Mouse (Mus musculus): ENCODE measurements around the gene Dpp7. TPM values are rescaled to one million over a fixed set of nuclear protein-coding genes. Genes with fewer than 3 reads are reported as not detected.

Gene Dpp7
- total RNA-seq (2014; rRNA removed) (19.0 and 30.0 TPM in 2 replicates), polyA plus RNA-seq (2015; fragmentation: Nextera tagmentation; extraction: Ambion mirVana) (24.7 and 27.8 TPM in 2 replicates)

DNA sequence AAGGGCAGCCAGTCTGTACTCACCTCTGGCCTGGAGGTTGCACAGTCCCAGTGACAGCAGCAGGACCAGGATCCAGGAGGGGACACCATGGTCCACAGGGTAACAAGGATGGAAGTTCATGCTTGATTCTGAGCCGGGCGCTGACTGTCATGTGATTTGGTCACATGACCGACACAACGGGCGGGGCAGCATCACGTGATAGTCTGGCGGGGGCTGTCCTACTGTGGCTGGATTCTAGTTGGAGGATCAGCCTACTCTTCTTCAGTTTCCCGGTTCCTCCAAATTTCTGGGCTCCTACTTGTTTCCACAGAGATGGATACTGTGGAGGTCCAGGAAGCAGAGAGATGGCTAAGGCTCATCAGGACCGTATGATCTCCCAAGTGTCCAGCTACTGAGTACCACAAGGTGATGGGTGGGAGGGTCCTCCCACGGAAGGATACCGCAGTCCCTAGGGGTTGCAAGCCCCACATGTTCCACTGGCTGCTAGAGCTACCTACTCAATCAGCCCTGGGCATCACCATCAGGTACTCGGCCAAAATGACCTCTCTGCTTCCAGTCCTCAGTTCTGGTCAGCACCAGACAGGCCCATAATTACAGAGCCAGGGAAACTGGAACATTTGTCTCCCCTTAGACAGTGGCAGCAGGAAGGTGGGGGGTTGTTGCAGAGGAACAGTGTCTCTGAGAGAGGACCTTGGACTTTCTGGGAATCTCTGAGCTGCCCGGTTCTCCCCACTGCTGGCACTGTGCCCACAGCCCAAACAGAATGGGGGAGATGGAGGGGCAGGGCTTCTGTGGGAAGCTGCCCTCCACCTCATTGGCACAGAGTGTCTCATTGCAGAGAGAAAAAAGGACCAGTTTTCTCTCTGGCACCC lies at the start of gene Dpp7:
Gene Dpp7 (minus strand): TSS at position 152 of the 872 bp plus-strand sequence.
- Histone ChIP-seq H3K4me3 (ENCODE audit: low read length) (peak within 1 kb of the TSS; percentile 49), H3K27ac (peak within 1 kb of the TSS; percentile 51; the same call in 1 of the 2 replicates), H3K9ac (replicated peaks; ENCODE audit: low read length) (peak within 1 kb of the TSS; percentile 53), H3K4me1 (ENCODE audit: insufficient read depth, low read length) (peaks cover 18% of the 10 kb centered on the region), H3K36me3 (ENCODE audit: insufficient read depth, low read length) (peaks cover 22% of the 10 kb centered on the region), H3K9me3 (ENCODE audit: low read length) (no peaks in the 10 kb centered on the region), H3K27me3 (ENCODE audit: insufficient read depth, low read length) (no peaks in the 10 kb centered on the region), H3K4me2 (ENCODE audit: low read depth, low read length) (peak within 1 kb of the TSS; percentile 92)
- no peak for TF ChIP-seq CTCF (IDR thresholded peaks at IDR 0.05; ENCODE audit: low read depth)
- peak; percentile 93 for DNase-seq (ENCODE audit: low spot score)
- ATAC-seq: peak; percentile 88
- WGBS: 2% methylated on average over 13 of the region's 13 CpGs

DNA sequence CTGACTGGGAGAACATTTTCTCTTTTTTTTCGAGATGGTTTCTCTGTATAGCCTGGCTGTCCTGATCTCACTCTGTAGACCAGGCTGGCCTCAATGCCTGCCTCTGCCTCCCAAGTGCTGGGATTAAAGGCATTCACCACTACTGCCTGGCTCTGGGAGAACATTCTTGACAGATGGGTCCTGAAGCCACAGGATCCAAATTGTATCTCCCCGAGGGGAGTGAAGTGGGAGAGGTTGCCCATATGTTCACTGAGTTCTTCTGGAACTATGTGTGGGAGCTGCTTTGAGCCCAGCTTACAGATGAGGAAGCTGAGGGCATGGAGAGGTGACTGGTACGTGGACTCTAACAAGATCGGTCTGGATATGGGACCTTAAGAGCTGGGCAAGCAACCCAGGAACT lies 47.8 kb upstream of the Dpp7 start:
- 76% methylated on average over 4 of the region's 4 CpGs for WGBS
- no peak for ATAC-seq
- no peak for TF ChIP-seq CTCF (IDR thresholded peaks at IDR 0.05; ENCODE audit: low read depth)
- no peak for DNase-seq (ENCODE audit: low spot score)
- peak overlapping the region; percentile 99 for H3K9ac ChIP-seq (replicated peaks; ENCODE audit: low read length)
- H3K4me1 ChIP-seq (ENCODE audit: insufficient read depth, low read length): peaks cover 23% of the 10 kb centered on the region; the same call in 1 of the 2 replicates
- peak overlapping the region; percentile 62 for H3K4me2 ChIP-seq (ENCODE audit: low read depth, low read length)
- peaks cover 25% of the 10 kb centered on the region for H3K36me3 ChIP-seq (ENCODE audit: insufficient read depth, low read length)
- H3K27ac ChIP-seq: peak overlapping the region; percentile 91
- H3K4me3 ChIP-seq (ENCODE audit: low read length): peak overlapping the region; percentile 96
- no peaks in the 10 kb centered on the region for H3K9me3 ChIP-seq (ENCODE audit: low read length)
- H3K27me3 ChIP-seq (ENCODE audit: insufficient read depth, low read length): peaks cover 11% of the 10 kb centered on the region; the same call in 1 of the 2 replicates

DNA sequence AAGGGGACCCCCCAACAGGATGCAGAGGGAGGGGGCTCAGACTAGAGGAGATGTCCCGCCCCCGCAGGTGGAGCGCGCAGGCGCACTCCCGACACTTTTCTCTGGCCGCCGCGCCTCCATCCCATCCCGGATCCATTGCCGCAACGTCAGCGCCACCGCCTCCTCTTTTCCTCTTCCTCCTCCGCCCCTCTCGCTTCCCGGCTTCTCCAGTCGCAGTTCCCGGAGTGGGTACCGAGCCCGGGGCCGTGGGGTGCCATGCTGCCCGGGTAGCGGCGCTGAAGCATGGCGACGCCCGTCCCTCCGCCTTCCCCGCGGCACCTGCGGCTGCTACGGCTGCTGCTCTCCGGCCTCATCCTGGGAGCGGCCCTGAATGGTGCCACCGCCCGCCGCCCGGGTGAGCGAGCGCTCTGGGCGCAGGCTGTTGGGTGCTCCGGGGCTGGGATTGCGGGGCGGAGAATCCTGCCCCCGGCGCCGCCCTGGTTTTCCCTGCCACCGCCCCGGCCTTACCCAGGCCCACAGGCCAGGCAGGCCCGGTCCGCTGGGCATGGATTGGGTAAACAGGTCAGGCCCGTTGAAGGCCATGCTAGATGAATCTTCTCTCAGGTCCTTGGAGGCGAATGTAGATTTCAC lies 46.9 kb upstream of the Dpp7 start:
- no peak for TF ChIP-seq CTCF (IDR thresholded peaks at IDR 0.05; ENCODE audit: low read depth)
- DNase-seq (ENCODE audit: low spot score): peak; percentile 92
- WGBS: 0% methylated on average over 38 of the region's 54 CpGs

DNA sequence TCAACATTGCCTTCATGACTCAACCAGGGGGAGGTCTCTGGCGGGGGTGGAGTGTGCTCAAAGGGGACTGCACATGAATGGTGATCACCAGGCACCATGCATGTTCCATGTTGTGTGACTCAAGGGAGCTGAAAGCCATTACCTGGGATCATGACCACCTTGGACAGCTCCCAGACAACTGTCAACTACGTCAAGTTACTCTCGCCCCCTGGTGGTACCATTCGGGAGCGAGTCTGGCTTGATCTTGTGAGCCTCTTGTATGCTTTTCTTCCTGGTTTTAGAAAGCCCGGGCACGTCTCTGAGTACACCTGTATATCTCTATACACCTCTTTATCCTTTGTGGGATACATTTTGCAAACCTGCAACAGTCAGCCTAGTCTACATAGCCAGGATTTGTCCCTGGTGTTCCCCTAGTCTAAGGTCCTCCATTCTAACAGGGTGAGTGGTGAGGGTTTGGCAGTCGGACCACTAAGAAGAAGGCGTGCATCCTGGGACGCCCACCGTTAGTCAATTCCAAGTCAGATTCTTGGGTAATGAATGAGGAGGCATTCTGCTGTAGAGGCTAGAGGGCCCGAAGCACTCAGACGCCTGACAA lies 46.3 kb upstream of the Dpp7 start:
- peak; percentile 61 for ATAC-seq
- peak; percentile 93 for DNase-seq (ENCODE audit: low spot score)
- no peaks in the 10 kb centered on the region for H3K9me3 ChIP-seq (ENCODE audit: low read length)

More for the DNA sequence above, 46.9 kb upstream of the Dpp7 start:
- H3K9me3 ChIP-seq (ENCODE audit: low read length): no peaks in the 10 kb centered on the region
- peak; percentile 79 for ATAC-seq
- H3K4me1 ChIP-seq (ENCODE audit: insufficient read depth, low read length): peaks cover 23% of the 10 kb centered on the region; the same call in 1 of the 2 replicates
- peak overlapping the region; percentile 62 for H3K4me2 ChIP-seq (ENCODE audit: low read depth, low read length)
- peak overlapping the region; percentile 96 for H3K4me3 ChIP-seq (ENCODE audit: low read length)
- H3K27ac ChIP-seq: peak overlapping the region; percentile 91
- H3K9ac ChIP-seq (replicated peaks; ENCODE audit: low read length): peak overlapping the region; percentile 99
- peaks cover 16% of the 10 kb centered on the region; the same call in 1 of the 2 replicates for H3K36me3 ChIP-seq (ENCODE audit: insufficient read depth, low read length)
- peaks cover 12% of the 10 kb centered on the region; the same call in 1 of the 2 replicates for H3K27me3 ChIP-seq (ENCODE audit: insufficient read depth, low read length)

DNA sequence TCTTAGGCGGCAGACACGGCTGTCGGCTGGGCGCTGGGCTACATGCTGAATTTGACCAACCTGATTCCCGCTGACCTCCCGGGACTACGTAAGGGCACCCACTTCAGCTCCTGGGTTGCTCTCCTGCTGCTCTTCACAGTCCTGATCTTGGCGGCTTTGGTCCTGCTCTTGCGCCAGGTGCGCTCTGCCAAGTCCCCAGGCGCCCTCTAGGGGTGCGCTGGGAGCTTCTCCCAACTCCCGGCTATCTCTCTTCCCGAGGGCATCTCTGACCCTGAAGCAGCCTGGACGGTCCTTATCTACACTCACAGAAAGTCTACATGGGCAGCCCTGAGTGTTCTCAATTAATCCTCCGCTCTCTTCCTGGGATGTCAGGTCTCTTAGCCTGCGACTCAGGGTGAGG lies 44.6 kb upstream of the Dpp7 start:
- Histone ChIP-seq H3K36me3 (ENCODE audit: insufficient read depth, low read length) (0 out of 2 replicates have a peak, but pooled peaks cover 1% of the 10 kb centered on the region), H3K27me3 (ENCODE audit: insufficient read depth, low read length) (peaks cover 23% of the 10 kb centered on the region), H3K27ac (no peak overlapping the region), H3K4me3 (ENCODE audit: low read length) (peak overlapping the region; percentile 23), H3K9me3 (ENCODE audit: low read length) (no peaks in the 10 kb centered on the region), H3K4me1 (ENCODE audit: insufficient read depth, low read length) (peaks cover 33% of the 10 kb centered on the region), H3K4me2 (ENCODE audit: low read depth, low read length) (peak overlapping the region; percentile 58), H3K9ac (replicated peaks; ENCODE audit: low read length) (peak overlapping the region; percentile 31; the same call in 1 of the 2 replicates)
- 4% methylated on average over 17 of the region's 17 CpGs for WGBS
- ATAC-seq (no peak), DNase-seq (ENCODE audit: low spot score) (peak; percentile 74)
- peak; percentile 73 for TF ChIP-seq CTCF (IDR thresholded peaks at IDR 0.05; ENCODE audit: low read depth)

More for the DNA sequence above, 46.3 kb upstream of the Dpp7 start:
- Histone ChIP-seq H3K4me3 (ENCODE audit: low read length) (peak overlapping the region; percentile 96), H3K4me1 (ENCODE audit: insufficient read depth, low read length) (peaks cover 23% of the 10 kb centered on the region; the same call in 1 of the 2 replicates), H3K27ac (peak overlapping the region; percentile 91), H3K36me3 (ENCODE audit: insufficient read depth, low read length) (peaks cover 10% of the 10 kb centered on the region; the same call in 1 of the 2 replicates), H3K27me3 (ENCODE audit: insufficient read depth, low read length) (peaks cover 16% of the 10 kb centered on the region; the same call in 1 of the 2 replicates), H3K9ac (replicated peaks; ENCODE audit: low read length) (peak overlapping the region; percentile 99), H3K4me2 (ENCODE audit: low read depth, low read length) (peak overlapping the region; percentile 62)
- peak; percentile 87 for TF ChIP-seq CTCF (IDR thresholded peaks at IDR 0.05; ENCODE audit: low read depth)
- 0% methylated on average over 13 of the region's 13 CpGs for WGBS

DNA sequence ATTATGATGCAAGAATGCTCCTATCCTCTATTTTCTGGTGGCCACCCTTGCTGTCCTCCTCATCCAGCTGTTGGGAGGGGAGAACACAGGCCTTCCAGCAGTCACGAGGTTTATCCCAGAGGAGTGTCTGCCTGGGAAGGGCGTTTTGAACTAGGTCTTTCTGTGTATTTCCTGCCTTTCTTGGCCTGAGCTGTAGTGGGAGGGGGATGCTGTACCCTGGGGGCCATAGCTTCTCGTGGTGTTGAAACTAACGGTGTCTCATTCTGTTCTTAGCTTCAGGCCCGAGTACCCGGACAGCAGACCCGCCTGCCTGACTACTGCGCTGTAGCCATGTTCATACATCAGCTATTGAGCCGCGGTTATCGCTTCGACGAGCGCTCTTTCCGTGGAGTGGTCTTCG lies 44.1 kb upstream of the Dpp7 start:
- DNase-seq (ENCODE audit: low spot score) (no peak), ATAC-seq (no peak)
- Histone ChIP-seq H3K4me1 (ENCODE audit: insufficient read depth, low read length) (peaks cover 36% of the 10 kb centered on the region), H3K4me3 (ENCODE audit: low read length) (peak overlapping the region; percentile 23), H3K9me3 (ENCODE audit: low read length) (no peaks in the 10 kb centered on the region), H3K27ac (no peak overlapping the region), H3K36me3 (ENCODE audit: insufficient read depth, low read length) (no peaks in the 10 kb centered on the region), H3K4me2 (ENCODE audit: low read depth, low read length) (peak overlapping the region; percentile 58), H3K9ac (replicated peaks; ENCODE audit: low read length) (peak overlapping the region; percentile 31; the same call in 1 of the 2 replicates), H3K27me3 (ENCODE audit: insufficient read depth, low read length) (peaks cover 23% of the 10 kb centered on the region)
- WGBS: 23% methylated on average over 16 of the region's 16 CpGs
- TF ChIP-seq CTCF (IDR thresholded peaks at IDR 0.05; ENCODE audit: low read depth): no peak

Data from hindbrain, postnatal 0 days (tissue).